Mouse (Mus musculus): ENCODE data around the gene Nek3. TPM values are rescaled to one million over a fixed set of nuclear protein-coding genes. Genes with fewer than 3 reads are reported as not detected.
"Not testable (repeated sequence)": the region's sequence is repeated elsewhere in the genome, so short reads cannot be mapped to it uniquely, and the experiment has no call there.

The Nek3 gene
- total RNA-seq, 2 experiments from 2014 or later: 2.8 to 3.4 TPM

GRCm38 (mm10) chr8:22169167-22169566 is 2.9 kb upstream of the Nek3 start:
- TF ChIP-seq CTCF (IDR thresholded peaks at IDR 0.05): no peak
- DNase-seq: no peak
- Histone ChIP-seq H3K27ac (no peak overlapping the region), H3K4me3 (no peak overlapping the region)
- intact Hi-C loops (cut with DNase I): loop anchor here (5.0 kb wide), 1 partner anchor 177 kb away; no protein-coding TSS in a partner anchor

DNA sequence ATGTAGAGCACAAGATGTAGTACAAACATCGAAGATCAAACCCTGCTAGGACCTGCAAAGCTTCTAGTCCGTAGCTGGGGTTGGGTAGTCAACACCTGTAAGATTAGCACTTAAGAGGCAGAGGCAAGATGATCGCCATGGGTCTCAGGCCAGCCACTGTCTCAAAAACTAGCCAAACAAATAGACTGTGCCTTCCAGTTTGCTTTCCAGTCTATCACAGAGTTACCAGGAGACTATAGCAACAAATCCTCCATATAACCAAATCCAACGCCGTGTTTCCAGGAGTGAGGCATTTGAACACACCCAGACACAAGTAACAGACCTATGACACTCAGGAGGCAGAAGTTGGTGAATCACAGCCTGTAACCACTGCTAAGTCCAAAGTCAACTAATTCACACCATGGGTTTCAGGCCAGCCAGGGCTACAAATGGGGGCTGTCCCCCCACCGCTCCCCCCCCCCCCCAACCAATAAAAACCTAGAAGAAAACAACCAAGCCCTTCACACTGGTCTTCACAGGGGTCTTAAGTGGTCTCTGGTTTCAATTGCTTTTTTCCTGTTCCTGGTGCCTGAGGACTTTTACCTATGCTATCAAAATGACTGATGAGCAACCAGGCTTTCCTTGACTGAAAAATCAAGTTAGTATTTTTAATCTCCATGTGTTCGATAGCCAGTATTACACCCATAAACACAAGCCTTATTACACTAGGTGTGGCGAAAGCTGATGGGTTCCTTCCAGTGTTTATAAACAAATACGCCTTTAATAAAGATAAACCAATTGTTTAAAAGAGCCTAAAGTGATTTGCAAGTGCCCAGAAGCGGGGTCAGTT is 770 bp downstream of the Nek3 start:
- intact Hi-C loops (cut with DNase I): loop anchor here (1.0 to 5.0 kb wide), 3 partner anchors 23 to 173 kb away; partner anchors contain the start of genes Alg11 and Atp7b

GRCm38 (mm10) chr8:22164431-22164830 is 1.8 kb downstream of the Nek3 start:
- intact Hi-C loops (cut with DNase I): loop anchor here (2.0 kb wide), 1 partner anchor 22 kb away; no protein-coding TSS in a partner anchor
- no peak for TF ChIP-seq CTCF (IDR thresholded peaks at IDR 0.05)
- DNase-seq: no peak

More for the DNA sequence above, 770 bp downstream of the Nek3 start:
- Histone ChIP-seq H3K27ac (peak overlapping the region; percentile 92), H3K4me3 (peak overlapping the region; percentile 76)
- TF ChIP-seq CTCF (IDR thresholded peaks at IDR 0.05): no peak
- DNase-seq: no peak

DNA sequence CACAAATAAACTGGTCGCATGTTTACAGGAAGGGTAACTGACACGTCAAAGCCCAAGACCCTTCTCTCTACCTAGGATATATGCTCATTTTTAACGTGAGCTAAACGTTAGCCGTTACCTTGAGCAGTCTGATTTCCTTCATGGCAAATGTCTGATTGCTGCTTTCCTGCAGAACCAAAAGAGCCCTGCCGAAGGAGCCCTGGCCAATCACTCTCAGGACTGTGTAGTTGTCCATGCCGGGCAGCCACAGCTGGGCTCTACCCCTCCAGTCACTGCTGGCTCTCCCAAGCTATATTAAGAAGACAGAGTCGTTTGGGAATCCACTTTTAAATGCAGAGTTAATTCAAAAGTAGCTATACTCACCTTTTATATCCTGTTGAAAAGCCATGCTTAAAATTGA is 4.0 kb downstream of the Nek3 start:
- intact Hi-C loops (cut with DNase I): no loop called here
- Histone ChIP-seq H3K4me3 (no peak overlapping the region), H3K27ac (no peak overlapping the region)
- DNase-seq: no peak
- TF ChIP-seq CTCF (IDR thresholded peaks at IDR 0.05): no peak

More at GRCm38 (mm10) chr8:22164431-22164830, 1.8 kb downstream of the Nek3 start:
- Histone ChIP-seq H3K4me3 (no peak overlapping the region), H3K27ac (no peak overlapping the region)

GRCm38 (mm10) chr8:22150345-22150663 is 15.9 kb downstream of the Nek3 start:
- TF ChIP-seq CTCF (IDR thresholded peaks at IDR 0.05): no peak
- H3K4me3 ChIP-seq: no peak overlapping the region
- no peak for DNase-seq
- H3K27ac ChIP-seq: no peak overlapping the region
- intact Hi-C loops (cut with DNase I): no loop called here

GRCm38 (mm10) chr8:22149643-22150344 is 16.4 kb downstream of the Nek3 start:
- no peak for DNase-seq
- intact Hi-C loops (cut with DNase I): no loop called here
- TF ChIP-seq CTCF (IDR thresholded peaks at IDR 0.05): no peak
- no peak overlapping the region for H3K27ac ChIP-seq
- no peak overlapping the region for H3K4me3 ChIP-seq

DNA sequence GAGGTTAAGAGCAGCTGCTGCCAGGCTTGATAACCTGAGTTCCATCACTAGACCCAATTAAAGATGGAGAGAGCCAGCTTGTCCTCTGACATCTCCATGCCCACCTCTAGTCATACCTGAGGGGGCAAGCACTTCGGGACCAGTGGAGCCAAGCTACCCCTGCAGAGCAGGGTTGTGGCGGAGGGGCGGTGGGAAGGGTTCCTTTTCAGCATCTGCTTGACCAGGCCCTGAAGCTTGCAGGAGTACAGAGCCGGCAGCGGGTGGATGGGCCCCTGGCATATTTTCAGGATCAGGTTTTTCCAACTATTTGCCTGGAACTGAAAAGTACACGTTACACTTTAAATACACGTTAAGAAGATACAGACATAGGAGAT is 17.9 kb downstream of the Nek3 start:
- TF ChIP-seq CTCF (IDR thresholded peaks at IDR 0.05): no peak
- Histone ChIP-seq H3K4me3 (no peak overlapping the region), H3K27ac (no peak overlapping the region)
- DNase-seq: no peak
- intact Hi-C loops (cut with DNase I): no loop called here

- intact Hi-C loops (cut with DNase I): no loop called here
- Histone ChIP-seq H3K4me3 (no peak overlapping the region), H3K27ac (no peak overlapping the region)
- no peak for TF ChIP-seq CTCF (IDR thresholded peaks at IDR 0.05)
- DNase-seq: no peak
Observed at GRCm38 (mm10) chr8:22147706-22148366, 18.4 kb downstream of the Nek3 start.

GRCm38 (mm10) chr8:22145831-22146230 is 20.4 kb downstream of the Nek3 start:
- intact Hi-C loops (cut with DNase I): no loop called here
- no peak overlapping the region for H3K4me3 ChIP-seq
- H3K27ac ChIP-seq: no peak overlapping the region
- TF ChIP-seq CTCF (IDR thresholded peaks at IDR 0.05): no peak
- no peak for DNase-seq

GRCm38 (mm10) chr8:22143764-22144491 is 22.3 kb downstream of the Nek3 start:
- Histone ChIP-seq H3K4me3 (no peak overlapping the region), H3K27ac (peak overlapping the region; percentile 88)
- TF ChIP-seq CTCF (IDR thresholded peaks at IDR 0.05): no peak
- intact Hi-C loops (cut with DNase I): loop anchor here (2.0 kb wide), 1 partner anchor 21 kb away; no protein-coding TSS in a partner anchor
- no peak for DNase-seq

DNA sequence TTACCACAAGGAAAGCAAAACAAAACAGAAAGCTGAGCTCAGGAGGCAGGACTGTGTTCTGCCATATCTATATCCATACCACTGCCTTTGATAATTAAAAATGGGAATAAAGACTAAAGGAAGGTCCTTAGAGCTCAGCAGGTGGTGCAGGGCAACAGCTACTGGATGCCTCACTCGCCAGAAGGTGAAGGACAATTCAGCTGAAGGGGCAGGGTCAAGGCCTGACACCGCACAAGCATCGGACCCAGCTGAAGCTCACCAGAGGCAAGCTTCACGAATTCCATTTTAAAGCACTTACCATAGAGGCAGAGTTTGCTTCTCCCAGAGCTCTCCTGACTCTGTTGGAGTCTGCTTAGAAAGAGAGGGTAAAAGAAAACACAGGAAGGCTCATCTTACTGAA is 23.6 kb downstream of the Nek3 start:
- no peak for DNase-seq
- Histone ChIP-seq H3K27ac (peak overlapping the region; percentile 88), H3K4me3 (no peak overlapping the region)
- TF ChIP-seq CTCF (IDR thresholded peaks at IDR 0.05): no peak
- intact Hi-C loops (cut with DNase I): loop anchor here (2.0 kb wide), 1 partner anchor 22 kb away; no protein-coding TSS in a partner anchor

DNA sequence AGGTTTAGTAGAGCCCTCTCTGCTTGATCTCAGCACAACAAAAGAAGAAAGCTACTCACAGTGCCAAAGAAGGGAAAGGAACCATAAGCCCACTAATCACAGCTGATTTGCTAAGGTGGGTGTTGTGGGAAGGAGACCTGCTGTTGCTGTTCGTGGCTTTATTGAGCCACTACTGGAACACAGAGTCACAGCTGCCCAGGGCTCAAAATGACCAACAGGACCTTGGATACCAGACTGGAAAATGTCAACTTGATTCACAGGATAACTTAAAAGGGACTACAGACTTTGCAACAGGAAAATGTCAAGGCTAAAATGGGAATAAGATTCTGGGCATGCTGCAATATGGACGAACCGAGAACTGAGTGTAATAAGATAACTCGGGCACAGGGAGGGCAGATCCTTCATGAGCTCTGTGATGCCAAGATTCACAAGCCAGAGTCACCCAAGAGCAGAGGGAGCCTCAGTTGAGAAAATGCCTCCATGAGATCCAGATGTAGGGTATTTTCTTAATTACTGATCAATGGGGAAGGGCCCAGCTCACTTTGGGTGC is 24.3 kb downstream of the Nek3 start:
- Histone ChIP-seq H3K4me3 (no peak overlapping the region), H3K27ac (peak overlapping the region; percentile 88)
- DNase-seq: peak; percentile 39
- intact Hi-C loops (cut with DNase I): loop anchor here (2.0 kb wide), 1 partner anchor 23 kb away; no protein-coding TSS in a partner anchor
- no peak for TF ChIP-seq CTCF (IDR thresholded peaks at IDR 0.05)

- peak; percentile 82 for DNase-seq
- Histone ChIP-seq H3K4me3 (peak overlapping the region; percentile 35), H3K27ac (peak overlapping the region; percentile 89)
- intact Hi-C loops (cut with DNase I): not testable (repeated sequence)
Observed at GRCm38 (mm10) chr8:22136462-22136861, 29.8 kb downstream of the Nek3 start.

Data from gastrocnemius, adult 2 months (tissue).